Mouse (Mus musculus) limb, embryonic 15.5 days (tissue): ENCODE measurements at regions not wholly inside any gene's neighbourhood (a gene's known extent, or its start where the extent isn't known, plus 50 kb on each side); places are given as distances from the start of the nearest gene placed in this dataset.

ENCODE experiments used
- ATAC-seq: fragments of 200-750 bp; cut with Nextera tagmentation; 2 replicates; pipeline ENCODE4 v1.8.0; 2017; ENCODE audit warnings: low read depth, moderate TSS enrichment; ENCODE audit not compliant: insufficient number of reproducible peaks, low FRiP score, low TSS enrichment
- H3K27ac ChIP-seq: fragments of 300-500 bp; sonication (generic); 2 replicates; pipeline ENCODE4 v1.5.1; 2015; ENCODE audit warnings: moderate library complexity, mild to moderate bottlenecking, inconsistent platforms
- H3K27me3 ChIP-seq: fragments of 300-500 bp; sonication (generic); 2 replicates; pipeline ENCODE4 v1.6.1; 2015; ENCODE audit warnings: inconsistent platforms
- H3K36me3 ChIP-seq: fragments of 300-500 bp; sonication (generic); 2 replicates; pipeline ENCODE4 v1.6.1; 2015; ENCODE audit warnings: inconsistent platforms
- H3K4me1 ChIP-seq: fragments of 300-500 bp; sonication (generic); 2 replicates; pipeline ENCODE4 v1.6.1; 2015; ENCODE audit warnings: inconsistent platforms
- H3K4me2 ChIP-seq: fragments of 300-500 bp; sonication (generic); 2 replicates; pipeline ENCODE4 v1.6.1; 2015; ENCODE audit warnings: mild to moderate bottlenecking, inconsistent platforms
- H3K4me3 ChIP-seq: fragments of 300-500 bp; sonication (generic); 2 replicates; pipeline ENCODE4 v1.5.1; 2015; ENCODE audit warnings: mild to moderate bottlenecking, inconsistent platforms
- H3K9ac ChIP-seq: fragments of 300-500 bp; sonication (generic); 2 replicates; pipeline ENCODE4 v1.6.1; 2015; ENCODE audit warnings: inconsistent platforms
- H3K9me3 ChIP-seq: fragments of 300-500 bp; sonication (generic); 2 replicates; pipeline ENCODE4 v1.6.1; 2016; ENCODE audit warnings: inconsistent platforms
- WGBS: fragments of 180-500 bp; shearing (Covaris S2); methylation state at CpG from one replicate; pipeline ENCODE4 v1.1.7; 2015; 5-methylcytosine and 5-hydroxymethylcytosine counted together

- no peak for ATAC-seq
- Histone ChIP-seq H3K4me2 (no peak overlapping the region), H3K4me3 (no peak overlapping the region), H3K9me3 (no peaks in the 10 kb centered on the region), H3K27me3 (no peaks in the 10 kb centered on the region), H3K4me1 (no peaks in the 10 kb centered on the region), H3K9ac (no peak overlapping the region), H3K27ac (no peak overlapping the region), H3K36me3 (no peaks in the 10 kb centered on the region)
- 62% methylated on average over 18 of the region's 18 CpGs for whole genome bisulfite sequencing
Measured at GRCm38 (mm10) chr13:57246238-57246963, 350.6 kb upstream of the Trpc7 start.

GRCm38 (mm10) chr13:57236917-57237316 is 341.1 kb upstream of the Trpc7 start:
- no peak for ATAC-seq
- Histone ChIP-seq H3K9ac (no peak overlapping the region), H3K4me3 (no peak overlapping the region), H3K36me3 (no peaks in the 10 kb centered on the region), H3K4me1 (no peaks in the 10 kb centered on the region), H3K27ac (no peak overlapping the region), H3K4me2 (no peak overlapping the region), H3K27me3 (no peaks in the 10 kb centered on the region), H3K9me3 (no peaks in the 10 kb centered on the region)
- WGBS = 25% methylated on average over 4 of the region's 4 CpGs

- no peak overlapping the region for H3K4me2 ChIP-seq
- no peak overlapping the region for H3K4me3 ChIP-seq
- H3K36me3 ChIP-seq = no peaks in the 10 kb centered on the region
- WGBS = 79% methylated on average over 5 of the region's 5 CpGs
- H3K4me1 ChIP-seq = no peaks in the 10 kb centered on the region
- H3K27ac ChIP-seq = no peak overlapping the region
- ATAC-seq = no peak
- no peaks in the 10 kb centered on the region for H3K9me3 ChIP-seq
- H3K9ac ChIP-seq = no peak overlapping the region
- no peaks in the 10 kb centered on the region for H3K27me3 ChIP-seq
Measured at GRCm38 (mm10) chr13:57236211-57236610, 340.4 kb upstream of the Trpc7 start.

- ATAC-seq = no peak
- H3K4me1 ChIP-seq = no peaks in the 10 kb centered on the region
- H3K9ac ChIP-seq = no peak overlapping the region
- no peaks in the 10 kb centered on the region for H3K27me3 ChIP-seq
- H3K4me2 ChIP-seq = no peak overlapping the region
- no peaks in the 10 kb centered on the region for H3K9me3 ChIP-seq
- H3K36me3 ChIP-seq = no peaks in the 10 kb centered on the region
- H3K27ac ChIP-seq = no peak overlapping the region
- no peak overlapping the region for H3K4me3 ChIP-seq
- WGBS = 84% methylated on average over 5 of the region's 5 CpGs
Measured at GRCm38 (mm10) chr13:57232906-57233305, 337.1 kb upstream of the Trpc7 start.

- Histone ChIP-seq H3K4me2 (no peak overlapping the region), H3K27ac (no peak overlapping the region), H3K4me1 (no peaks in the 10 kb centered on the region), H3K9ac (no peak overlapping the region), H3K27me3 (no peaks in the 10 kb centered on the region), H3K9me3 (no peaks in the 10 kb centered on the region), H3K36me3 (no peaks in the 10 kb centered on the region), H3K4me3 (no peak overlapping the region)
- WGBS = 44% methylated on average over 3 of the region's 3 CpGs
- ATAC-seq = no peak
Measured at GRCm38 (mm10) chr13:57231666-57232065, 335.9 kb upstream of the Trpc7 start.

- Histone ChIP-seq H3K4me2 (no peak overlapping the region), H3K9ac (no peak overlapping the region), H3K36me3 (no peaks in the 10 kb centered on the region), H3K4me1 (no peaks in the 10 kb centered on the region), H3K27me3 (no peaks in the 10 kb centered on the region), H3K4me3 (no peak overlapping the region), H3K27ac (no peak overlapping the region), H3K9me3 (no peaks in the 10 kb centered on the region)
- WGBS = 62% methylated on average over 4 of the region's 4 CpGs
- no peak for ATAC-seq
Measured at GRCm38 (mm10) chr13:57230253-57230652, 334.5 kb upstream of the Trpc7 start.

GRCm38 (mm10) chr13:57221092-57221491 is 325.3 kb upstream of the Trpc7 start:
- H3K4me2 ChIP-seq = no peak overlapping the region
- H3K27me3 ChIP-seq = no peaks in the 10 kb centered on the region
- no peaks in the 10 kb centered on the region for H3K4me1 ChIP-seq
- H3K4me3 ChIP-seq = no peak overlapping the region
- no peak for ATAC-seq
- H3K27ac ChIP-seq = no peak overlapping the region
- H3K9me3 ChIP-seq = no peaks in the 10 kb centered on the region
- H3K9ac ChIP-seq = no peak overlapping the region
- WGBS = 41% methylated on average over 8 of the region's 8 CpGs
- H3K36me3 ChIP-seq = no peaks in the 10 kb centered on the region

- no peaks in the 10 kb centered on the region for H3K4me1 ChIP-seq
- WGBS = 33% methylated on average over 7 of the region's 7 CpGs
Measured at GRCm38 (mm10) chr13:57216161-57216560, 320.4 kb upstream of the Trpc7 start.

GRCm38 (mm10) chr13:57212251-57212650 is 316.5 kb upstream of the Trpc7 start:
- Histone ChIP-seq H3K4me3 (no peak overlapping the region), H3K27ac (no peak overlapping the region), H3K9ac (no peak overlapping the region), H3K9me3 (no peaks in the 10 kb centered on the region), H3K27me3 (no peaks in the 10 kb centered on the region), H3K36me3 (no peaks in the 10 kb centered on the region), H3K4me2 (no peak overlapping the region), H3K4me1 (no peaks in the 10 kb centered on the region)
- ATAC-seq = no peak
- WGBS = 79% methylated on average over 1 of the region's 1 CpGs

More at GRCm38 (mm10) chr13:57216161-57216560, 320.4 kb upstream of the Trpc7 start:
- no peak overlapping the region for H3K4me2 ChIP-seq
- H3K9ac ChIP-seq = no peak overlapping the region
- H3K9me3 ChIP-seq = no peaks in the 10 kb centered on the region
- no peak overlapping the region for H3K4me3 ChIP-seq
- no peaks in the 10 kb centered on the region for H3K36me3 ChIP-seq
- no peak overlapping the region for H3K27ac ChIP-seq
- no peaks in the 10 kb centered on the region for H3K27me3 ChIP-seq
- ATAC-seq = no peak

GRCm38 (mm10) chr13:57191195-57191594 is 295.4 kb upstream of the Trpc7 start:
- Histone ChIP-seq H3K27me3 (no peaks in the 10 kb centered on the region), H3K9me3 (no peaks in the 10 kb centered on the region), H3K9ac (no peak overlapping the region), H3K4me2 (no peak overlapping the region), H3K27ac (no peak overlapping the region), H3K36me3 (no peaks in the 10 kb centered on the region), H3K4me1 (no peaks in the 10 kb centered on the region), H3K4me3 (no peak overlapping the region)
- no peak for ATAC-seq
- WGBS = 75% methylated on average over 3 of the region's 3 CpGs

- WGBS = 59% methylated on average over 3 of the region's 3 CpGs
- H3K27ac ChIP-seq = no peak overlapping the region
- no peak overlapping the region for H3K4me3 ChIP-seq
- ATAC-seq = no peak
- H3K9ac ChIP-seq = no peak overlapping the region
- no peak overlapping the region for H3K4me2 ChIP-seq
- no peaks in the 10 kb centered on the region for H3K27me3 ChIP-seq
- H3K36me3 ChIP-seq = no peaks in the 10 kb centered on the region
- H3K4me1 ChIP-seq = no peaks in the 10 kb centered on the region
- no peaks in the 10 kb centered on the region for H3K9me3 ChIP-seq
Measured at GRCm38 (mm10) chr13:57189246-57189645, 293.5 kb upstream of the Trpc7 start.

- Histone ChIP-seq H3K27me3 (no peaks in the 10 kb centered on the region), H3K4me3 (no peak overlapping the region), H3K4me2 (no peak overlapping the region), H3K9me3 (no peaks in the 10 kb centered on the region), H3K9ac (no peak overlapping the region), H3K36me3 (no peaks in the 10 kb centered on the region), H3K4me1 (no peaks in the 10 kb centered on the region), H3K27ac (no peak overlapping the region)
- 54% methylated on average over 2 of the region's 2 CpGs for WGBS
- no peak for ATAC-seq
Measured at GRCm38 (mm10) chr13:57186168-57186567, 290.4 kb upstream of the Trpc7 start.

GRCm38 (mm10) chr13:57170180-57170579 is 274.4 kb upstream of the Trpc7 start:
- H3K36me3 ChIP-seq = no peaks in the 10 kb centered on the region
- H3K9ac ChIP-seq = no peak overlapping the region
- H3K4me2 ChIP-seq = no peak overlapping the region
- no peak for ATAC-seq
- no peaks in the 10 kb centered on the region for H3K27me3 ChIP-seq
- no peaks in the 10 kb centered on the region for H3K4me1 ChIP-seq
- H3K9me3 ChIP-seq = no peaks in the 10 kb centered on the region
- no peak overlapping the region for H3K27ac ChIP-seq
- H3K4me3 ChIP-seq = no peak overlapping the region
- 73% methylated on average over 3 of the region's 3 CpGs for WGBS
